Mouse (Mus musculus) urinary bladder, postnatal 25 days (tissue): ENCODE results near the gene Cyp1b1.
A peak's percentile ranks its signal among the peaks of the same experiment; 100 is the strongest.

ENCODE experiments used
- DNase-seq: peaks from one replicate; pipeline ENCODE4 v3.0.0; 2022; ENCODE audit warnings: low spot score

The Cyp1b1 gene

GRCm38 (mm10) chr17:79714931-79715637 is at the start of gene Cyp1b1:
Gene Cyp1b1 (minus strand): TSS chr17:79715061.
- no peak for DNase-seq

GRCm38 (mm10) chr17:79761841-79762240 is 47.0 kb upstream of the Cyp1b1 start:
- no peak for DNase-seq

DNA sequence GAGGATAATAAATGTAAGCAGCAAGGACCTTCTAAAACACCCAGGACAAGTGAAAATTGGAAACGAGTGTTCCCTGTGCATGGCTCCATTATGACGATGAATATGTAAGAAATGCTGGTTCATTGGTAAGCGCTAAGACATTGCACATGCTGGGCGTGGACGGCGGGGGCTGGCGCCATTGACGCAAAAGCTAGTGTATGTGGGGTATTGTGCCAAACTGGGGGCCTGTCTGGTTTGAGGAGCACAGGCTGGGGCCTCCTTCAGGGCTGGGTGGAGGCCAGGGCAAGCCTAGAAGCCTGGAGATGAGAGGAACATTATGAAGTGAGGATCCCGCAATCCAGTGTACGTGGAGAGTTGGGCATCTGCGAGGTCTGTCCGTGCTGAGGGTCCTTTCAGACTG is 39.0 kb upstream of the Cyp1b1 start:
- no peak for DNase-seq

GRCm38 (mm10) chr17:79752836-79753235 is 38.0 kb upstream of the Cyp1b1 start:
- DNase-seq = no peak

GRCm38 (mm10) chr17:79751661-79752191 is 36.9 kb upstream of the Cyp1b1 start:
- no peak for DNase-seq

DNA sequence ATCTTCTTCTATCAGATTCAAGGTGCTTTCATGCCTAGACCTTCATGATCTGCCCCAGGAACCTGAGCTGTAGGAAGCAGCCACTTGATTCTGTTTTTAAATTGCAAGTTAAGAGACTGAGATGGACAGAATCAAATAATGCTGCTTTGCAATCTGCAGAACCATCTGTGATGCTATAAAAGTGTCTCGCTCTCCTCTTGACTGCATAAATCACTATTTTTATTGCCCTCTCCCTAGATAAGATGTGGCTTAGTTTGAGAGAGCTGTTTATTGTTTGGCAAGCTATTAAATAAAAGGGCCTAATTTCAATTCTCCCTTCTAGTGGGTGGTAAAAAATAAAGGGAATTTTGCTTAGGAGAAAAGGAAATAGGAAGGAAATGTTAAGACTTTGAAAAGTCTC is 34.8 kb upstream of the Cyp1b1 start:
- no peak for DNase-seq

DNA sequence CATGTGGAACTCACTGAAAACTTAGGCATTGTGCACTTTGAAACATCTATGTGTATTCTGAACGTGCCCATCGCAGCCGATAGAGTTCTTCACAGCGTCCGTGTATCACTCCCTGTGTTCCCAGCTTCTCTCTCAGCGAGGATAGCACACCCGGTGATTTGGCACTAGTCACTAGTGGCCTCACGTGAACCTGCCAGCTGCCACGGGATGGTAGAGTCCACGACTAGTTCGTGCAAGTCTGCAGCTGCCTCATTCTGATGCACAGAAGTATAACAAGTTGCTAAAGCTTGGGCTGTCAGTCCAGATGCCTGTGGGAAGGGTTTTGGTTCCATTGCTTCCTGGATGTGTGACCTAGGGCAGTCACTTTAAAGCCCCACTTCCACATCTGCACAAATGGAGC is 32.1 kb upstream of the Cyp1b1 start:
- DNase-seq = no peak

DNA sequence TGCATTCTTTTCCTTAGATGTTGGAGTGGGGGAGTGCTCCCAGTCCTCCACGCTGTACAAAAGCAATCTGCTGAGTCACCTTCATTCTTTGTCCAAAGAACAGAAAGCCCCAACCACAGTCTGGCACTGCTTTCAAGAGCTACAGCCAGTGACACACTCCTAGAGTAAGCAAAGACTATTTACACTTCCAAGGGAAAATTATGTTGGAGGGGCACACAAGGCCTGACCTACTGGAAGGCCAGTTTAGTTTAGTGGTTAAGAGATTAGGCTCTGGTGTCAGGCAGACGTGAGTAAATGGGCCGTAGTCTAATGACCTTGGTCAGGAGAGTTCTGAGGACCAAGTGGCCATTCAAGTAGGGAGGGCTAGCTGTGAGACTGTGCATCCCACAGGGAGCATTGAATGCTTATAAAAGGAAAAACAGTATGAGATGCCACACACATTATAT is 31.3 kb upstream of the Cyp1b1 start:
- no peak for DNase-seq

DNA sequence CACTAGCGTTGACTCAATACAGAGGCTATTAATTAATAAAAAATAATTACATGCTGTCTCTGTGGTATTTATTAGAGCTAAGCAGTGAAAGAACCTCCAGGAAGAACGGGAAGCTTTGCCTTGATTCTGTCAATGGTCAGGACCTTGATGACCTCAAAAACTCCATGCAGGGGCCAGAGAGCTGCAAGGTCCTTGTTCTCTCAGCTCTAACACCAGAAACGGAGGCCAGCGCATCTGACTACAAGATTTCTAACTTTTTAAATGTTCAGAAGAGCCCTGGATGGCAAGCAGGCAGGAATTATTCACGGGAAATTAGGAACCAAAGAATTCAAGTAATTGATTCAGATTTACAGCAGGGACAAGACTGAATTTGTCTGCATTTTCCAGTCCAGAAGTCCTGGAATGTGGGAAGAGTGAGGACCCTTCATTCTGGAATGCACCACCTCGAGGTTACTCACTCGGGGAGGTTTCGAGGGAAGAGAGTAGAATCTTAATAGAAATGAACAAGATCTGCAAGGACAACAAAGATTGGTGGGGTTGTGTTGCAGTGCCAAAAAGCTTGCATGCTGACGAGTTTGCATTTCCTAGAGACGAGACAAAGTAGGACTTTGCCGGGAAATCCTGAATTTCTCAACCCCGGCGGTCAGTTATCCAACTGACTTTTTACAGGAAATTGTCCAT is 30.3 kb upstream of the Cyp1b1 start:
- no peak for DNase-seq

GRCm38 (mm10) chr17:79743507-79743906 is 28.6 kb upstream of the Cyp1b1 start:
- no peak for DNase-seq

DNA sequence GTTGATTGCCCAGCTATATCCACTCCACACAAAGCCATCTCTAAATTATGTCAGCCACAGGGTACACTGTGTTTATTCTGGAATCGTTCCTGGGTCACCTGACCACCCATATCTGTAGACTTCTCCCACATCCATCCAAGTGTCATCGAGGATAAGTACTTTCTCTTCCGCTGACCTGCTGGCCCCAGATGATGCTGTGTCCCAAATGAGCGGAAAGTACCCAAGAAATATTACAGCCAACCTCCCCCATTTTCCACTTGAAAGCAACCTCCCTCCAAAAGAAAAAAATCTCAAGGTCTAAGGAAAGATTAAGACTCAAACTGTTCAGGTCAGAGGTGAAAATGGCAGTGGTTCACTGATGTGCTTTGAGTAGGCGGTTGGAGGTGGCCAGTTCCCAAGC is 27.8 kb upstream of the Cyp1b1 start:
- no peak for DNase-seq

DNA sequence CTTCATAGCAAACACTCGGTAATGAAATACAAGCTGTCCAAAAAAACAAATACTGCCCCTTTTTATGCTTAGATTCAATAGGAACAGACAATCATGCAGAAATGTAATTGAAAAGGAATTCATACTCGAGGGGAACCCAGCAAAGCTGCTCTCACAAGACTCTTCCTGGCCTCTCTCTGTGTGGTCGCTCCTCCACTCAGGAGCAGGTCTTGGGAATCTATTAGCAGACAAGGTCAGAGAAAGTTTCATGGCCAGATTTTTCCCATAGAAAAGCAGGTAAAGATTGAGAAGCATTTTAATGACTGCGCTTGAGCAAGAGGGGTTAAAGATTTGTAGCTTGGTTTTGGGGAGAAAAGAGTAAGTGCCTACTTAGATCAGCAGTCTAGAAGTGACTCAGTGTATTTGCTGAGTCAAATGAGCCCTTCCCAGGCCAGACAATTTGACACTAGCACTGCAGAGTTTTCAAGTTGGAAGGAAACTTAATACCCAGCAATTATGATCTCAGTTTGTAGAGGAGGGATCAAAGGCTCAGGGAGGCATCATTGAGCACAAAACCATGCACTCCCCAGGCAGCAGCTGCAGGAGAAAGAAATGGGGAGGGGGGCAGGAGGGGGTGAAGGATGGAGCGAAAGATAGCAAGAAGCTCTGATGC is 24.1 kb upstream of the Cyp1b1 start:
- DNase-seq = no peak

DNA sequence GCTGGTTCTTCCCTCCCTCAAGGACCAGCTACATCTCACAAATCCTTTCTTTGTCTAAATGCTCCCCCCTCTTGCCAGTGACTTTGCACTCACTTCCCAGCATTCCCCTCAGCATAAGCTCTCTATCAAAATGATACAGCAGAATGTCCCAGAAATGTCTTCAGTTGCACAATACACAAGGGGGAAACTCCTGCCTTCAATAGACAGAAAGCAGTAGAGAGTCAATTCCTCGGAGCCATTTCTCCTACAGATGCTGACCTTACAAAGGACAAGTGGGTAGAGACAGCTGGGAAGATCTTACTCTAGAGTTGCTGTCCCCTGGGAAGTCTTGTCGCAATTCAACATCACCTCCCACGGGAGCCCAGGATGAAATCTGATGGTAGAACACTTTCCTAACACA is 22.7 kb upstream of the Cyp1b1 start:
- DNase-seq = no peak

DNA sequence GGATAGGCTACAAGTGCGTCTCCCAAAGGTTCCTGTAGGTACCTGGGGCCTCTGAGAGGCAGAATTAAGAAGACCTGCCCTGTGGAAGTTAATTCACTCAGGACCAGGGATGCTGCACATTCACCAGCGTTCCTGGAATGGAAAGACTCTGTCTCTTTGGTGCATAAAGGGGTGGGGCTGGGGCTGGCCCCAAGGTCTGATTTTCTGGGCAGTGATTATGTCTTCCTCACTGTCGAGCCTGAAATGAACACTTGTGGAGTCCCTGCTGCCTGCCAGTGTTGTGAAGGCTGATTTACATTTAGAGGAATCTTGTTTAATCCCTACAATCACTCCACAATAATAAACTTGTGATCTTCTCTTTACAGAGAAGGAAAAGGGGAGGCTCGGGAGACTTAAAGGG is 18.2 kb upstream of the Cyp1b1 start:
- DNase-seq = no peak

DNA sequence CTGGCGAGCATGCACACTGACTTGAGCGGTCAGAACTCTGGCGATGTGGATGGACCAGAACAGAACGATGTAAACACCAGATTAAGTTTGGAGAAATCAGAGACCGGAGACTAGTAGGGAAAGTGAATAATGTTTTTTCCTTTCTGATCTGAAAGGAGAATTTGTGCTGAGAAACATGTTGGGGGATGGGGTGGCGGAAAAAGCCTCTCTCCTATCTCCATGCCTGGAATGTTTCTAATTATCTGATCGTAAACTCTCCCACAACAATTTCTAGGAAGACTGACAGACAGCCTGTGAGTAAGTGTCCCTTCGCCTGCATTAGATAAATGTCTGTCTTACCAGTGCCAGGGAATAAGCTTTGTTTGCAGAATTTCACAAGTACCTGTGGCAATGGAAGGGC is 16.1 kb upstream of the Cyp1b1 start:
- no peak for DNase-seq

DNA sequence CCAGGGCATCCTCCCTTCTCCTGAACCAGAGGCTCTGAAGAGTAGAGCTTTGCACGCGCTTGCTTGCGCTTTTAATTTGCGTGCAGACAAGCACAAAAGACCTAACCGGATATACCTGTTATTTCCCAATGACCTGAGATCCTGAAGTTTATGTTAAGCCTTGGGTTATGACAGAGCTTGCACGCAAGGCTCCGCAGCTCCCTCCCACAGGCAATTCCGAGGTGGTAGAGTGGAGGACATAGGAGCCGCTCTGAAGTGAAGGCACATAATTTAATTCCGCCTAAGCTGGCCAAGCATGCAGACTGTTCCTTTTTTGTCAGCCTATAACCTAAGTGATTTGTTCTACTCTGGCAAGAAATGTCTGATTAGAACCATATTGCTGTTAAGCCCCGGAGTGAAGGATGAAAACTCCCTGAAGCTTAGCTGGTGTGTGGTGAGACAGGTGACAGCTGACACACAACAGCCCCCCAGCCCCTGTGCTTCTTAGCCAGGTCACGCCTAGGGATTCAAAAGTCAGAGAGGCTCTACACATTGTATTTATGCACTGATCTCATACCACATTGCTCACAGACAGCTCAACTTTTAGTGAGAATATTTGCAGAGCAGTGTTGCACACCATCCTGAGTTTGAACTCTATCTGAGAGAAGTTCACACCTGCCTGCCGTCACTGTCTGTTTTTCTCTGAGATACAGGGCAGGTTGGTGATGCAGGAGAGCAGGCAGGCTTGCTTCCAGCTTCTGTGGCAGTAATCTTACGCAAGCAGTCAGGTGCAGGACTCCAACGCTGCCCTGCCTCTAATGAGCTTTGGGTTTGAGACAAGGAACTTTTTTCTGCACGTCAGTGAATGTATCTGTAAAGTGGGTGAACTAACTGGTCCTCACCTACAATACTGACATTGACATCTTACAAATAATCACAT is 14.0 kb upstream of the Cyp1b1 start:
- DNase-seq = no peak

- DNase-seq = peak; percentile 46
These were observed 13.3 kb upstream of the Cyp1b1 start for GRCm38 (mm10) chr17:79728053-79728584.

GRCm38 (mm10) chr17:79726613-79727012 is 11.8 kb upstream of the Cyp1b1 start:
- no peak for DNase-seq

GRCm38 (mm10) chr17:79720681-79721080 is 5.8 kb upstream of the Cyp1b1 start:
- DNase-seq = no peak

GRCm38 (mm10) chr17:79715649-79716143 is 835 bp upstream of the Cyp1b1 start:
- peak; percentile 84 for DNase-seq

GRCm38 (mm10) chr17:79714368-79714895 is 429 bp downstream of the Cyp1b1 start:
- DNase-seq = no peak
